Mouse (Mus musculus) kidney, postnatal 0 days (tissue): ENCODE measurements around the gene Bcar3. TPM values are rescaled to one million over a fixed set of nuclear protein-coding genes. Genes with fewer than 3 reads are reported as not detected.

ENCODE experiments used
- ATAC-seq: fragments of 200-750 bp; cut with Nextera tagmentation; replicated peaks from 2 replicates; pipeline ENCODE4 v1.8.0; 2017; ENCODE audit warnings: low read depth, moderate number of reproducible peaks, moderate TSS enrichment, moderate library complexity; ENCODE audit not compliant: low FRiP score
- DNase-seq: peaks from one replicate; pipeline ENCODE4 v3.0.0-alpha.2; 2016; ENCODE audit warnings: low spot score
- H3K27ac ChIP-seq: fragments of 300-500 bp; sonication (generic); 2 replicates; pipeline ENCODE4 v1.5.1; 2014; ENCODE audit warnings: mild to moderate bottlenecking
- H3K27me3 ChIP-seq: fragments of 300-500 bp; sonication (generic); 2 replicates; pipeline ENCODE4 v1.6.1; 2014; ENCODE audit warnings: low read length, mixed read lengths; ENCODE audit not compliant: insufficient read depth
- H3K36me3 ChIP-seq: fragments of 300-500 bp; sonication (generic); 2 replicates; pipeline ENCODE4 v1.6.1; 2014; ENCODE audit warnings: low read length, mixed read lengths; ENCODE audit not compliant: insufficient read depth
- H3K4me1 ChIP-seq: fragments of 300-500 bp; sonication (generic); replicated peaks from 2 replicates; pipeline ENCODE4 v1.6.1; 2014; ENCODE audit warnings: antibody characterized with exemption, low read length, mixed read lengths; ENCODE audit not compliant: insufficient read depth
- H3K4me2 ChIP-seq: fragments of 300-500 bp; sonication (generic); 2 replicates; pipeline ENCODE4 v1.6.1; 2014; ENCODE audit warnings: mild to moderate bottlenecking, low read length, moderate library complexity, mixed read lengths
- H3K4me3 ChIP-seq: fragments of 300-500 bp; sonication (generic); replicated peaks from 2 replicates; pipeline ENCODE4 v1.5.1; 2014; ENCODE audit warnings: low read depth, low read length
- H3K9ac ChIP-seq: fragments of 300-500 bp; sonication (generic); 2 replicates; pipeline ENCODE4 v1.6.1; 2014; ENCODE audit warnings: low read depth, low read length
- H3K9me3 ChIP-seq: fragments of 300-500 bp; sonication (generic); replicated peaks from 2 replicates; pipeline ENCODE4 v1.6.1; 2016; ENCODE audit warnings: low read length, inconsistent platforms, mixed read lengths
- CTCF ChIP-seq: IDR thresholded peaks from 2 replicates; pipeline ENCODE4 v1.5.1; 2016; ENCODE audit warnings: antibody characterized with exemption, low read depth, mild to moderate bottlenecking, moderate library complexity
- whole genome bisulfite sequencing: fragments of 180-500 bp; shearing (Covaris S2); extraction: QIAGEN DNeasy Blood & Tissue Kit; methylation state at CpG from one replicate; pipeline ENCODE4 v1.1.7; 2014; 5-methylcytosine and 5-hydroxymethylcytosine counted together
- polyA plus RNA-seq: library from polyadenylated mRNA; unstranded; fragments of >200 nt; fragmentation: Nextera tagmentation; extraction: Ambion mirVana; gene quantifications from 2 replicates; pipeline ENCODE4 v1.2.1, GENCODE M21; 2015

Gene Bcar3
- polyA plus RNA-seq, 1 experiment from 2014 or later = 18.8 TPM

GRCm38 (mm10) chr3:122515568-122516326 lies 221.8 kb downstream of the Bcar3 start:
- H3K9me3 ChIP-seq = no peaks in the 10 kb centered on the region
- no peak overlapping the region for H3K9ac ChIP-seq
- 56% methylated on average over 6 of the region's 6 CpGs for WGBS
- ATAC-seq (no peak), DNase-seq (no peak)
- no peaks in the 10 kb centered on the region for H3K36me3 ChIP-seq
- no peak overlapping the region for H3K4me2 ChIP-seq
- H3K27ac ChIP-seq = no peak overlapping the region
- no peak for TF ChIP-seq CTCF
- H3K27me3 ChIP-seq = no peaks in the 10 kb centered on the region
- peaks cover 5% of the 10 kb centered on the region; the same call in 1 of the 2 replicates for H3K4me1 ChIP-seq
- no peak overlapping the region for H3K4me3 ChIP-seq

- no peak for ATAC-seq
These were observed 222.4 kb downstream of the Bcar3 start for GRCm38 (mm10) chr3:122516327-122516695.

GRCm38 (mm10) chr3:122517726-122518125 lies 223.8 kb downstream of the Bcar3 start:
- no peak for ATAC-seq
- Histone ChIP-seq H3K27me3 (no peaks in the 10 kb centered on the region), H3K4me1 (0 out of 2 replicates have a peak, but pooled peaks cover 4% of the 10 kb centered on the region), H3K4me3 (no peak overlapping the region), H3K4me2 (no peak overlapping the region), H3K27ac (no peak overlapping the region), H3K9me3 (no peaks in the 10 kb centered on the region), H3K9ac (no peak overlapping the region), H3K36me3 (no peaks in the 10 kb centered on the region)
- WGBS = 40% methylated on average over 4 of the region's 4 CpGs
- no peak for DNase-seq
- TF ChIP-seq CTCF = no peak

More at GRCm38 (mm10) chr3:122516327-122516695, 222.4 kb downstream of the Bcar3 start:
- Histone ChIP-seq H3K4me2 (no peak overlapping the region), H3K27ac (no peak overlapping the region), H3K9me3 (no peaks in the 10 kb centered on the region), H3K4me3 (no peak overlapping the region), H3K27me3 (no peaks in the 10 kb centered on the region), H3K4me1 (0 out of 2 replicates have a peak, but pooled peaks cover 4% of the 10 kb centered on the region), H3K36me3 (no peaks in the 10 kb centered on the region), H3K9ac (no peak overlapping the region)
- 91% methylated on average over 3 of the region's 3 CpGs for whole genome bisulfite sequencing
- no peak for TF ChIP-seq CTCF
- DNase-seq = no peak

GRCm38 (mm10) chr3:122518231-122518736 lies 224.3 kb downstream of the Bcar3 start:
- no peak overlapping the region for H3K27ac ChIP-seq
- WGBS = 36% methylated on average over 9 of the region's 9 CpGs
- no peak for TF ChIP-seq CTCF
- DNase-seq (no peak), ATAC-seq (no peak)
- no peak overlapping the region for H3K4me2 ChIP-seq
- H3K36me3 ChIP-seq = no peaks in the 10 kb centered on the region
- no peaks in the 10 kb centered on the region for H3K27me3 ChIP-seq
- no peak overlapping the region for H3K4me3 ChIP-seq
- no peaks in the 10 kb centered on the region for H3K9me3 ChIP-seq
- H3K9ac ChIP-seq = no peak overlapping the region
- 0 out of 2 replicates have a peak, but pooled peaks cover 4% of the 10 kb centered on the region for H3K4me1 ChIP-seq

GRCm38 (mm10) chr3:122519082-122519481 lies 225.1 kb downstream of the Bcar3 start:
- DNase-seq (no peak), ATAC-seq (no peak)
- no peaks in the 10 kb centered on the region for H3K9me3 ChIP-seq
- H3K27me3 ChIP-seq = no peaks in the 10 kb centered on the region
- H3K4me3 ChIP-seq = no peak overlapping the region
- no peak overlapping the region for H3K9ac ChIP-seq
- WGBS = 34% methylated on average over 13 of the region's 13 CpGs
- 0 out of 2 replicates have a peak, but pooled peaks cover 4% of the 10 kb centered on the region for H3K4me1 ChIP-seq
- H3K27ac ChIP-seq = no peak overlapping the region
- TF ChIP-seq CTCF = no peak
- H3K4me2 ChIP-seq = no peak overlapping the region
- no peaks in the 10 kb centered on the region for H3K36me3 ChIP-seq

GRCm38 (mm10) chr3:122520365-122520764 lies 226.4 kb downstream of the Bcar3 start:
- H3K9ac ChIP-seq = no peak overlapping the region
- TF ChIP-seq CTCF = no peak
- peaks cover 6% of the 10 kb centered on the region; the same call in 1 of the 2 replicates for H3K36me3 ChIP-seq
- no peaks in the 10 kb centered on the region for H3K27me3 ChIP-seq
- 0 out of 2 replicates have a peak, but pooled peaks cover 4% of the 10 kb centered on the region for H3K4me1 ChIP-seq
- ATAC-seq (no peak), DNase-seq (no peak)
- H3K4me2 ChIP-seq = no peak overlapping the region
- 78% methylated on average over 3 of the region's 3 CpGs for WGBS
- no peak overlapping the region for H3K27ac ChIP-seq
- H3K9me3 ChIP-seq = no peaks in the 10 kb centered on the region
- H3K4me3 ChIP-seq = no peak overlapping the region
